Mouse (Mus musculus): Measurements from ENCODE around the gene Insm2. TPM values are rescaled to one million over a fixed set of nuclear protein-coding genes. Genes with fewer than 3 reads are reported as not detected.

Gene Insm2
- polyA plus RNA-seq (2012; ENCODE audit: low replicate concordance) = not detected in 2 replicates

DNA sequence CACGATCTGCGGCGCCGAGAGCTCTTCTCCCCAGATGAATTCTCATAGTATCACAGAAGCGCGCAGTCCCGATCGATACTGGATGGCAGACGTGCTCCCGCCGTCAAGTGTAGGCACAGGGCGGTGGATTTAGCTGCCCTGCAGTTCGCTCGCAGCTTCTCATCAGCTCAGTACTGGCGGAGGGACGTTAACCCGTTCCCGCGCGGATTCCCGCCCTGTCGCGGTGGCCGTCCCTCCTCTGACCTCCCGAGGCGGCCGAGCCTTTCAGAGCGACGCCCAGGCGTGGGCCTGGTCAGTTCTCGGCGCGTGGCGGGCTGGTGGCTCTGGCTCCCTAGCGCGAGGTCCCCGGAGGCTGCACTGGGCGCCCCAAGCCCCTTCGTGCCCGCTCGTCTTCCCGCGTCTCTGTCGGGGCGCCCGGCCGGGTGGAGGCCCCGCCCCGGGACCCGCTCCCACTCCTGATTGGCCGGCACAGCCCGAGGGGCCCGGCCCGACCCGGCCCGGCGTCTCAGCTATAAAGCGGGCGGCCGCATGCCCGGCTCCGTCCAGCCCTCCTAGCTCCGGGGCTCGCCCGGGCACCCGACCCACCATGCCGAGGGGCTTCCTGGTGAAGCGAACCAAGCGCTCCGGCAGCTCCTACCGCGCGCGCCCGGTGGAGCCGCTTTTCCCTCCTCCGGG, at the start of gene Insm2:
TSS of gene Insm2 (plus strand) at position 541 of the 675 bp plus-strand sequence.

DNA sequence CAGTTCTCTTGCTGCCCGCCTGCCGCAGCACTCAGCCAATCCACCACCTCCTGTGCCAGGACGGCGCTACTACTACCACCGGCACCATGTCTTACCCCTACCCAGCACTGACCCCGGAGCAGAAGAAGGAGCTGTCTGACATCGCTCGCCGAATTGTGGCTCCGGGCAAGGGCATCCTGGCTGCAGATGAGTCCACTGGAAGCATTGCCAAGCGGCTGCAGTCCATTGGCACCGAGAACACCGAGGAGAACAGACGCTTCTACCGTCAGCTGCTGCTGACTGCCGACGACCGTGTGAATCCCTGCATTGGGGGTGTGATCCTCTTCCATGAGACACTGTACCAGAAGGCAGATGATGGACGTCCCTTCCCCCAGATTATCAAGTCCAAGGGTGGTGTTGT, 34.0 kb upstream of the Insm2 start, which contains the start of gene Aldoart2:
TSS of gene Aldoart2 (plus strand) at position 34 of the 400 bp plus-strand sequence.

Other genes starting within 250 kb of the Insm2 start
- 9.2 and 15.2 TPM in 2 replicates for gene Psma6, start 215.2 kb upstream of the Insm2 start, polyA plus RNA-seq (2012; ENCODE audit: low replicate concordance)
- gene Nfkbia, start 106.8 kb upstream of the Insm2 start, polyA plus RNA-seq (2012; ENCODE audit: low replicate concordance) = 123 and 159 TPM in 2 replicates
- gene Aldoart2, start 34.2 kb upstream of the Insm2 start, polyA plus RNA-seq (2012; ENCODE audit: low replicate concordance) = not detected in 2 replicates
- 11.2 and 16.2 TPM in 2 replicates for gene Ralgapa1, start 221.7 kb downstream of the Insm2 start, polyA plus RNA-seq (2012; ENCODE audit: low replicate concordance)
- gene Brms1l, start 236.9 kb downstream of the Insm2 start, polyA plus RNA-seq (2012; ENCODE audit: low replicate concordance) = 59.2 and 71.8 TPM in 2 replicates

Measured in hematopoietic multipotent progenitor cell, adult 10-12 weeks (in vitro differentiated cells).